Mouse (Mus musculus) forelimb bud, embryonic 11.5 days (tissue): ENCODE data around the gene Mbtps1.

ENCODE experiments used
- DNase-seq: peaks from one replicate; pipeline ENCODE4 v3.0.0-alpha.2; 2012; ENCODE audit warnings: low read depth, low spot score

The Mbtps1 gene

GRCm38 (mm10) chr8:119503191-119503767 lies 55.3 kb downstream of the Mbtps1 start:
- DNase-seq = no peak

GRCm38 (mm10) chr8:119502111-119502510 lies 56.4 kb downstream of the Mbtps1 start:
- DNase-seq = no peak

- no peak for DNase-seq
These were observed 56.9 kb downstream of the Mbtps1 start, which contains the start of gene Slc38a8 for GRCm38 (mm10) chr8:119501598-119501997. Slc38a8 (minus strand) TSS chr8:119501698.

- no peak for DNase-seq
These were observed 58.7 kb downstream of the Mbtps1 start for GRCm38 (mm10) chr8:119499836-119500235.

- DNase-seq = no peak
These were observed 61.7 kb downstream of the Mbtps1 start for GRCm38 (mm10) chr8:119496848-119497247.

- no peak for DNase-seq
These were observed 71.4 kb downstream of the Mbtps1 start for GRCm38 (mm10) chr8:119487093-119487492.

- DNase-seq = no peak
These were observed 74.2 kb downstream of the Mbtps1 start for GRCm38 (mm10) chr8:119484145-119484896.

GRCm38 (mm10) chr8:119478684-119479083 lies 79.9 kb downstream of the Mbtps1 start:
- no peak for DNase-seq

GRCm38 (mm10) chr8:119468091-119468490 lies 90.4 kb downstream of the Mbtps1 start:
- no peak for DNase-seq

- DNase-seq = no peak
These were observed 91.7 kb downstream of the Mbtps1 start for GRCm38 (mm10) chr8:119466794-119467193.

GRCm38 (mm10) chr8:119466105-119466504 lies 92.4 kb downstream of the Mbtps1 start:
- DNase-seq = peak; percentile 27

- DNase-seq = no peak
These were observed 94.8 kb downstream of the Mbtps1 start for GRCm38 (mm10) chr8:119463709-119464108.

GRCm38 (mm10) chr8:119461356-119461755 lies 97.2 kb downstream of the Mbtps1 start:
- no peak for DNase-seq

- DNase-seq = no peak
These were observed 98.8 kb downstream of the Mbtps1 start for GRCm38 (mm10) chr8:119459724-119460123.
